Mouse (Mus musculus) stomach, embryonic 16.5 days (tissue): ENCODE measurements at regions not wholly inside any gene's neighbourhood (a gene's known extent, or its start where the extent isn't known, plus 50 kb on each side); places are given as distances from the start of the nearest gene placed in this dataset.

ENCODE experiments used
- ATAC-seq: fragments of 200-750 bp; cut with Nextera tagmentation; 2 replicates; pipeline ENCODE4 v1.8.0; 2017; ENCODE audit warnings: moderate number of reproducible peaks, moderate TSS enrichment; ENCODE audit not compliant: insufficient read depth, low FRiP score
- H3K27ac ChIP-seq: fragments of 300-500 bp; sonication (generic); 2 replicates; pipeline ENCODE4 v1.5.1; 2014; ENCODE audit warnings: low read length
- H3K27me3 ChIP-seq: fragments of 300-500 bp; sonication (generic); 2 replicates; pipeline ENCODE4 v1.6.1; 2014; ENCODE audit warnings: low read length, control low read depth, mixed read lengths; ENCODE audit not compliant: control insufficient read depth, insufficient read depth
- H3K36me3 ChIP-seq: fragments of 300-500 bp; sonication (generic); 2 replicates; pipeline ENCODE4 v1.6.1; 2014; ENCODE audit warnings: low read length; ENCODE audit not compliant: control insufficient read depth, insufficient read depth
- H3K4me1 ChIP-seq: fragments of 300-500 bp; sonication (generic); 2 replicates; pipeline ENCODE4 v1.6.1; 2014; ENCODE audit warnings: low read length, control low read depth, mixed read lengths; ENCODE audit not compliant: control insufficient read depth, insufficient read depth
- H3K4me2 ChIP-seq: fragments of 300-500 bp; sonication (generic); 2 replicates; pipeline ENCODE4 v1.6.1; 2014; ENCODE audit warnings: low read depth, low read length, mixed read lengths
- H3K4me3 ChIP-seq: fragments of 300-500 bp; sonication (generic); replicated peaks from 2 replicates; pipeline ENCODE4 v1.5.1; 2014; ENCODE audit warnings: mild to moderate bottlenecking, low read length
- H3K9ac ChIP-seq: fragments of 300-500 bp; sonication (generic); 2 replicates; pipeline ENCODE4 v1.6.1; 2014; ENCODE audit warnings: low read length
- H3K9me3 ChIP-seq: fragments of 300-500 bp; sonication (generic); replicated peaks from 2 replicates; pipeline ENCODE4 v1.6.1; 2016; ENCODE audit warnings: low read length, control low read depth; ENCODE audit not compliant: control insufficient read depth
- WGBS: fragments of 180-500 bp; shearing (Covaris S2); extraction: QIAGEN DNeasy Blood & Tissue Kit; methylation state at CpG from one replicate; pipeline ENCODE4 v1.1.7; 2014; 5-methylcytosine and 5-hydroxymethylcytosine counted together

GRCm38 (mm10) chr16:55442821-55443581, 145.2 kb upstream of the Zpld1 start:
- Histone ChIP-seq H3K9me3 (no peaks in the 10 kb centered on the region), H3K27ac (no peak overlapping the region), H3K4me3 (no peak overlapping the region), H3K4me2 (no peak overlapping the region), H3K27me3 (no peaks in the 10 kb centered on the region), H3K4me1 (no peaks in the 10 kb centered on the region), H3K36me3 (no peaks in the 10 kb centered on the region), H3K9ac (no peak overlapping the region)
- 68% methylated on average over 5 of the region's 5 CpGs for WGBS
- no peak for ATAC-seq

GRCm38 (mm10) chr16:55435139-55435968, 137.6 kb upstream of the Zpld1 start:
- no peaks in the 10 kb centered on the region for H3K36me3 ChIP-seq
- H3K4me3 ChIP-seq, result no peak overlapping the region
- H3K4me2 ChIP-seq, result no peak overlapping the region
- no peaks in the 10 kb centered on the region for H3K9me3 ChIP-seq
- H3K27ac ChIP-seq, result no peak overlapping the region
- H3K4me1 ChIP-seq, result no peaks in the 10 kb centered on the region
- H3K27me3 ChIP-seq, result no peaks in the 10 kb centered on the region
- no peak for ATAC-seq
- no peak overlapping the region for H3K9ac ChIP-seq
- 45% methylated on average over 4 of the region's 4 CpGs for WGBS

DNA sequence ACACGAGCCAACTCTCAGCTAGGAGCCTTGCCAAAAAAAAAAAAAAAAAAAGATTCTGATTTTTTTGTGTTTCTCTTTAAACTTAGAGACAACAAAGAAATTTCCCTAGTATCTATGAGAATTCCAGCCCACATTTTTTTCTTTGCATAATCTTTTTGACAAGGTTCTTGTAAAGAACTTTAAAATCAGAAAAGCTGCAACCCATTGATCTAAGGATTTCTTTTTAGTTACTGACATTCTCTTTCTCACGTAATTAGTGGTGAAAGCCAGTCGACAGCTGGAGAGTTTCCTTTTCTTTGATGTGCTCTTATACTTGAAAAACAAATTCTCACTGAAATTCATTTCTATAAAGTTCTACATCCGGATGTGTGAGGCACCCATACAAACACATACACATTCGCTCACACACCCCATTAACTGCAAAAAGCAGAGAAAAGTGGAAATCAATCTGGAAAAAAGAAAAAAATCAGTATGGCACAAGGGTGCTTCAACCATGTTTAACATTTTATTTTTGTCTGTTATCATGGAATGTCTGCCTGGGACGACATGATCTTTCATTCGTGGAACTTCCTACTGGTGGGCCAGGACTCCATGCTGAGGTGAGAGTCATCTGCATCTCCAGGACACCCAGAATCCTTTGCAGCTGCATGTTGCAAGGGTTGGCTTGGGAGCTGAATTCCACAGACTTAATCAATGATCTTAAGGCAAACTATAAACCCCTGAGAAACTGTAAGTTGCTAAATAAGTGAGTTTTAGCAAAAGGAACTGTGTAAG, 124.0 kb upstream of the Zpld1 start:
- Histone ChIP-seq H3K36me3 (no peaks in the 10 kb centered on the region), H3K9ac (no peak overlapping the region), H3K27ac (no peak overlapping the region), H3K9me3 (no peaks in the 10 kb centered on the region), H3K27me3 (no peaks in the 10 kb centered on the region), H3K4me3 (no peak overlapping the region), H3K4me2 (no peak overlapping the region), H3K4me1 (peaks cover 7% of the 10 kb centered on the region)
- WGBS, result 34% methylated on average over 7 of the region's 7 CpGs
- no peak for ATAC-seq

GRCm38 (mm10) chr16:55420876-55421568, 123.2 kb upstream of the Zpld1 start:
- no peaks in the 10 kb centered on the region for H3K27me3 ChIP-seq
- no peaks in the 10 kb centered on the region for H3K36me3 ChIP-seq
- WGBS, result 64% methylated on average over 4 of the region's 4 CpGs
- H3K4me3 ChIP-seq, result no peak overlapping the region
- no peak overlapping the region for H3K9ac ChIP-seq
- H3K4me1 ChIP-seq, result peaks cover 7% of the 10 kb centered on the region
- no peaks in the 10 kb centered on the region for H3K9me3 ChIP-seq
- ATAC-seq, result no peak
- no peak overlapping the region for H3K4me2 ChIP-seq
- no peak overlapping the region for H3K27ac ChIP-seq

DNA sequence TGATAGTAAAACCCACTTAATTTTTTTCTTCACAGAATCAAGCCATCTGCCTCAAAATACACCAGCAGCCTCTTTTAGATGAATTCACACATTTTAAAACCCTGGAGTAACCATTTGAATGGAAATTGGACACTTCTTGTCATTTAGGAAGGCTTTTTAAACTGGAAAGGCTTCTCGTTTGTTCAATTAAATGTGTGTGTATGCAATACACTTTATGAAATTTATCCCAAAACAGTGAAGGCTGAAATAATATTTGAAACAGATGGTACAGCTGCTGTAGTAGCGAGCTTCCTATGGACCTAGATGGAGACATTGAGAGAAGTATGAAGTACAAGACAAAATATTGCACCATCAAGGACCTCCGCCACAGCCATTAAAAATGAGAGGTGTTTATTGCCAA, 121.1 kb upstream of the Zpld1 start:
- H3K27ac ChIP-seq, result no peak overlapping the region

DNA sequence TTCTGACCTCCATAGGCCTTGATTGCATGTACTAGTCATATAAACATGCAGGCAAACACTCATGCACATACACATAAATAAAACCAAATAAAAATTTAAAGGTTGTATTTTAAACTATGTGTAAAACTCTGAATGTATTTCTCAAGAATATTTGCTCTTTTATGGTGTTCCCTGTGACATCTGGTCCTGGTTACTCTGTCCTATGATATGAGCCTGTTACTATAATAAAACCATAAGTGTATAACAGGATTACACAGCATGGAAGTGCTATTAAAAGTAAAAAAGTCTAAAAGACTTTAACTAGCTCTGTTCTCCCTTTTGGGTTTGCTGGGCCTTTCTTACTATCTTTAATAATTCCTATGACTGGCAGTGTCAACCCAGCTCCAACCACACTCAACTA, 103.0 kb upstream of the Zpld1 start:
- H3K27ac ChIP-seq, result no peak overlapping the region
- H3K9ac ChIP-seq, result no peak overlapping the region
- no peaks in the 10 kb centered on the region for H3K9me3 ChIP-seq
- no peak overlapping the region for H3K4me2 ChIP-seq
- no peaks in the 10 kb centered on the region for H3K27me3 ChIP-seq
- no peak for ATAC-seq
- H3K4me1 ChIP-seq, result no peaks in the 10 kb centered on the region
- H3K36me3 ChIP-seq, result no peaks in the 10 kb centered on the region
- H3K4me3 ChIP-seq, result no peak overlapping the region

More for the DNA sequence above, 121.1 kb upstream of the Zpld1 start:
- H3K9me3 ChIP-seq, result no peaks in the 10 kb centered on the region
- H3K36me3 ChIP-seq, result no peaks in the 10 kb centered on the region
- ATAC-seq, result no peak
- 71% methylated on average over 3 of the region's 3 CpGs for WGBS
- H3K9ac ChIP-seq, result no peak overlapping the region
- no peaks in the 10 kb centered on the region for H3K27me3 ChIP-seq
- H3K4me3 ChIP-seq, result no peak overlapping the region
- no peak overlapping the region for H3K4me2 ChIP-seq
- peaks cover 7% of the 10 kb centered on the region for H3K4me1 ChIP-seq

- no peak overlapping the region for H3K4me2 ChIP-seq
- H3K4me3 ChIP-seq, result no peak overlapping the region
- H3K36me3 ChIP-seq, result no peaks in the 10 kb centered on the region
- ATAC-seq, result no peak
- H3K9me3 ChIP-seq, result no peaks in the 10 kb centered on the region
- H3K4me1 ChIP-seq, result no peaks in the 10 kb centered on the region
- WGBS, result 67% methylated on average over 3 of the region's 3 CpGs
- no peak overlapping the region for H3K9ac ChIP-seq
- no peaks in the 10 kb centered on the region for H3K27me3 ChIP-seq
- no peak overlapping the region for H3K27ac ChIP-seq
Measured at GRCm38 (mm10) chr16:55394864-55395263, 97.1 kb upstream of the Zpld1 start.

- ATAC-seq, result no peak
- Histone ChIP-seq H3K4me2 (no peak overlapping the region), H3K36me3 (no peaks in the 10 kb centered on the region), H3K27me3 (no peaks in the 10 kb centered on the region), H3K4me3 (no peak overlapping the region), H3K4me1 (no peaks in the 10 kb centered on the region), H3K27ac (no peak overlapping the region), H3K9ac (no peak overlapping the region), H3K9me3 (no peaks in the 10 kb centered on the region)
- WGBS, result 63% methylated on average over 7 of the region's 7 CpGs
Measured at GRCm38 (mm10) chr16:55390400-55390799, 92.6 kb upstream of the Zpld1 start.
